Mouse (Mus musculus): ENCODE results near the gene Upk1b.

- TF ChIP-seq CTCF (conservative IDR thresholded peaks at IDR 0.05 in 1 of 2, IDR thresholded peaks at IDR 0.05 in 1 of 2; ENCODE audit: low read depth in 2 of 2, low read length in 2 of 2) (no peak), POLR2A (IDR thresholded peaks at IDR 0.05; ENCODE audit: low read depth, low read length) (no peak)
Observed at GRCm38 (mm10) chr16:38781946-38782345, 18.2 kb downstream of the Upk1b start.
